Mouse (Mus musculus) layer of hippocampus, postnatal 10 days (tissue): ENCODE data around the gene Epas1. TPM values are rescaled to one million over a fixed set of nuclear protein-coding genes. Genes with fewer than 3 reads are reported as not detected.

Experiments
- total RNA-seq, 2 experiments: library from RNA; stranded (reverse); gene quantifications; 2 replicates each; pipeline ENCODE4 v1.2.3; 2021

Epas1 gene
- total RNA-seq, 2 experiments from 2014 or later, result 86.1 to 91.6 TPM

Other genes with a start within 250 kb of the Epas1 start
- gene Gm10309, start 248.5 kb upstream of the Epas1 start, total RNA-seq, result not detected
- gene Tmem247, start 163.6 kb downstream of the Epas1 start, total RNA-seq, result not detected
- under 1 TPM in 1 of 2 experiments, not detected in 1; 0.37 TPM for gene Atp6v1e2, start 194.2 kb downstream of the Epas1 start, total RNA-seq
- 10 to 100 TPM; 38.6 to 39.4 TPM for gene Rhoq, start 209.4 kb downstream of the Epas1 start, total RNA-seq